ENCODE assay signal across 21 mouse cellular contexts in the genomic region with DNA sequence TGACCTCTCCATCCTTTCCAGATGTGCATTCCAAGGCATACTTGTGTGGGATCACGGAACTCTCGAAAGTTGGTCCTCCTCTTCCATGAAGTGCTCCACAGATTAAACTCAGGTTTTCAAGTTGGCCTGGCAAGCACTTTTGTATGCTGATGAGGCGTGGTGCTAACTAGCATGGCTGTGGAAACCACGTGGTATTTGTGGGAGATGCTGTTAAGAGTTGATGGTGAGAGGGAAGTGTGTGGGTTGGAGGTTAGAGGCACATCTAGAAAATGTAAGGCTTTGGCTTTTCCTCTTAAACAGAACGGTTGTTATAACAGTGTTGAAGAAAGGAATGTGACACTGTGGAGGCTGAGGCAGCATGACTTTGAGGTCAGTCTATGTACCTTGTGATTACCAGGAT. TPM values are rescaled to one million over a fixed set of nuclear protein-coding genes. Genes with fewer than 3 reads are reported as not detected.
DNase-seq lines count a peak whose midpoint lies in the region; ATAC-seq and TF ChIP-seq lines count a peak whose summit lies in the region.
"Had no signal": no experiment of that assay in that cellular context is flagged by ENCODE, and none has a peak within 500 bp of the region (broad histone marks: within the 10 kb centered on the region; RNA-seq: fewer than 3 reads in every experiment).

No protein-coding gene starts in this region.

- no peaks in the 10 kb centered on the region for H3K27me3 ChIP-seq in thymus, adult 2 months (ENCODE audit: control insufficient read depth, insufficient read depth, low read length)
- H3K27me3 ChIP-seq in forebrain, embryonic 16.5 days (replicated peaks; ENCODE audit: control insufficient read depth, insufficient read depth, low read length), result no peaks in the 10 kb centered on the region
- H3K27me3 ChIP-seq: embryonic facial prominence, embryonic 12.5 days; forebrain, embryonic 12.5 days; Patski had no signal

- peaks cover 5% of the 10 kb centered on the region for H3K4me1 ChIP-seq in thymus, adult 2 months (replicated peaks; ENCODE audit: control insufficient read depth, insufficient read depth, low read length)
- H3K4me1 ChIP-seq in forebrain, embryonic 16.5 days (replicated peaks; ENCODE audit: control insufficient read depth, insufficient read depth, low read length), result no peaks in the 10 kb centered on the region
- H3K4me1 ChIP-seq: embryonic facial prominence, embryonic 12.5 days; forebrain, embryonic 12.5 days had no signal

- no peaks in the 10 kb centered on the region for H3K9me3 ChIP-seq in forebrain, embryonic 16.5 days (ENCODE audit: control insufficient read depth, low read length)
- H3K9me3 ChIP-seq: embryonic facial prominence, embryonic 12.5 days; forebrain, embryonic 12.5 days; hindbrain, embryonic 10.5 days had no signal

- no peak overlapping the region for H3K4me3 ChIP-seq in thymus, adult 2 months (ENCODE audit: control insufficient read depth, insufficient read depth, low read length)
- H3K4me3 ChIP-seq in forebrain, embryonic 16.5 days (replicated peaks; ENCODE audit: low read length), result no peak overlapping the region
- H3K4me3 ChIP-seq: embryonic facial prominence, embryonic 12.5 days; forebrain, embryonic 12.5 days; hindbrain, embryonic 10.5 days had no signal

- no peak for TF ChIP-seq POLR2A in thymus, adult 2 months (IDR thresholded peaks at IDR 0.05; ENCODE audit: control insufficient read depth, extremely low read depth, insufficient read depth, low read length, poor library complexity)

- 40% methylated on average over 5 of the region's 5 CpGs for WGBS in thymus, adult 2 months
- WGBS in forebrain, embryonic 16.5 days, result 83% methylated on average over 5 of the region's 5 CpGs

- H3K36me3 ChIP-seq in thymus, adult 2 months (ENCODE audit: control insufficient read depth, insufficient read depth, low read length), result no peaks in the 10 kb centered on the region
- no peaks in the 10 kb centered on the region for H3K36me3 ChIP-seq in forebrain, embryonic 16.5 days (ENCODE audit: control insufficient read depth, insufficient read depth)
- H3K36me3 ChIP-seq: embryonic facial prominence, embryonic 12.5 days; forebrain, embryonic 12.5 days; hindbrain, embryonic 10.5 days had no signal

- ATAC-seq in CD4-positive, CD25-positive, alpha-beta regulatory T cell, adult 4 months, result peak; percentile 91
- ATAC-seq in inflammation-experienced regulatory T-cells, adult 6 months, result peak; percentile 94
- ATAC-seq in forebrain, embryonic 16.5 days, result no peak
- ATAC-seq: forebrain, postnatal 0 days; intestine, postnatal 0 days; Patski had no signal

- H3K9ac ChIP-seq in forebrain, embryonic 16.5 days (replicated peaks; ENCODE audit: low read depth, low read length), result no peak overlapping the region
- H3K9ac ChIP-seq: embryonic facial prominence, embryonic 12.5 days; forebrain, embryonic 12.5 days; forebrain, postnatal 0 days; hindbrain, embryonic 14.5 days had no signal

- H3K4me2 ChIP-seq in forebrain, embryonic 16.5 days (ENCODE audit: low read length), result no peak overlapping the region
- H3K4me2 ChIP-seq: embryonic facial prominence, embryonic 12.5 days; forebrain, embryonic 12.5 days; hindbrain, embryonic 14.5 days had no signal

- no peak overlapping the region for H3K27ac ChIP-seq in thymus, adult 2 months (ENCODE audit: control insufficient read depth, insufficient read depth, low read length)
- no peak overlapping the region for H3K27ac ChIP-seq in forebrain, embryonic 16.5 days (ENCODE audit: low read length)
- H3K27ac ChIP-seq: embryonic facial prominence, embryonic 12.5 days; forebrain, embryonic 12.5 days; hindbrain, embryonic 10.5 days; hindbrain, embryonic 14.5 days had no signal

- DNase-seq in thymus, postnatal 0 days (ENCODE audit: low spot score), result peak; percentile 19
- no peak for DNase-seq in thymus, adult 2 months
- peak; percentile 16 for DNase-seq in brain, adult 2 months (ENCODE audit: low read depth, low spot score)
- DNase-seq in urinary bladder, adult 18-20 months (ENCODE audit: low spot score in 2 of 2), result no peak
- no peak for DNase-seq in lung, postnatal 14 days
- DNase-seq: adrenal gland, postnatal 14 days; cerebellum, adult 18-20 months; cerebellum, postnatal 14 days; forebrain, postnatal 0 days; gastrocnemius, postnatal 25 days; heart, postnatal 10 days; kidney, adult 9 months had no signal

- TF ChIP-seq CTCF in thymus, adult 2 months (IDR thresholded peaks at IDR 0.05; ENCODE audit: borderline replicate concordance, control insufficient read depth, extremely low read depth, insufficient read depth, low read length, poor library complexity), result no peak

RNA-seq across cellular contexts. Expression of a gene that starts 13.5 kb away (rescaled TPM):
- polyA plus RNA-seq in thymus, postnatal 0 days (2015; fragmentation: Nextera tagmentation; extraction: Ambion mirVana), result 2.1 and 3.5 TPM in 2 replicates
- 1.1 and 1.5 TPM in 2 replicates for polyA plus RNA-seq in thymus, adult 2 months (2012; rRNA removed)
- under 1 TPM; 0.38 to 0.44 TPM for polyA plus RNA-seq in CD4-positive, CD25-positive, alpha-beta regulatory T cell, adult 4 months (2017; shearing (Covaris generic))
- polyA plus RNA-seq in inflammation-experienced regulatory T-cells, adult 6 months (2017; shearing (Covaris generic)), result under 1 TPM; 0.74 to 0.96 (median 0.93) TPM
- polyA plus RNA-seq in forebrain, embryonic 16.5 days (2015; fragmentation: Nextera tagmentation; extraction: Ambion mirVana), result 3.1 and 5.9 TPM in 2 replicates

RNA-seq across cellular contexts. Expression of a gene that starts 24.2 kb away (rescaled TPM):
- polyA plus RNA-seq in thymus, postnatal 0 days (2015; fragmentation: Nextera tagmentation; extraction: Ambion mirVana), result 0.21 TPM in 1 of 2 replicates, not detected in the other
- polyA plus RNA-seq in thymus, adult 2 months (2012; rRNA removed), result 0.07 TPM in 1 of 2 replicates, not detected in the other
- under 1 TPM in 1 of 2 experiments, not detected in 1; 0.17 TPM for polyA plus RNA-seq in CD4-positive, CD25-positive, alpha-beta regulatory T cell, adult 4 months (2017; shearing (Covaris generic))
- polyA plus RNA-seq in inflammation-experienced regulatory T-cells, adult 6 months (2017; shearing (Covaris generic)), result not detected
- polyA plus RNA-seq in forebrain, embryonic 16.5 days (2015; fragmentation: Nextera tagmentation; extraction: Ambion mirVana), result 0.42 and 0.43 TPM in 2 replicates

RNA-seq across cellular contexts. Expression of a gene that starts 25.7 kb away (rescaled TPM):
- 1.5 and 1.8 TPM in 2 replicates for polyA plus RNA-seq in thymus, postnatal 0 days (2015; fragmentation: Nextera tagmentation; extraction: Ambion mirVana)
- 1.2 and 1.8 TPM in 2 replicates for polyA plus RNA-seq in thymus, adult 2 months (2012; rRNA removed)
- polyA plus RNA-seq in CD4-positive, CD25-positive, alpha-beta regulatory T cell, adult 4 months (2017; shearing (Covaris generic)), result 1 to 10 TPM in 1 of 2 experiments, under 1 TPM in 1; 0.79 to 1.1 TPM
- polyA plus RNA-seq in inflammation-experienced regulatory T-cells, adult 6 months (2017; shearing (Covaris generic)), result 1 to 10 TPM; 1.7 to 3.3 (median 1.9) TPM
- polyA plus RNA-seq in forebrain, embryonic 16.5 days (2015; fragmentation: Nextera tagmentation; extraction: Ambion mirVana), result 32.9 and 34.3 TPM in 2 replicates

Comparison
In these comparisons a context has a peak if more than half of its experiments do, and no peak if none do; other contexts are left out.
1. DNase-seq: peak in thymus, postnatal 0 days (single experiment) and brain, adult 2 months (single experiment); none in thymus, adult 2 months (single experiment), urinary bladder, adult 18-20 months (0 of 2) and lung, postnatal 14 days (single experiment).